Mouse (Mus musculus) embryonic fibroblast, embryonic 13.5 days (primary cell): ENCODE data around the gene Shisal1.

Experiments
- CTCF ChIP-seq: IDR thresholded peaks from 2 replicates; pipeline ENCODE4 v1.5.1; 2011; ENCODE audit warnings: mild to moderate bottlenecking, control low read depth, low read length, moderate library complexity, borderline replicate concordance; ENCODE audit not compliant: insufficient read depth
- POLR2A ChIP-seq: IDR thresholded peaks from 2 replicates; pipeline ENCODE4 v1.6.1; 2011; ENCODE audit warnings: low read depth, mild to moderate bottlenecking, control low read depth, low read length, moderate library complexity

DNA sequence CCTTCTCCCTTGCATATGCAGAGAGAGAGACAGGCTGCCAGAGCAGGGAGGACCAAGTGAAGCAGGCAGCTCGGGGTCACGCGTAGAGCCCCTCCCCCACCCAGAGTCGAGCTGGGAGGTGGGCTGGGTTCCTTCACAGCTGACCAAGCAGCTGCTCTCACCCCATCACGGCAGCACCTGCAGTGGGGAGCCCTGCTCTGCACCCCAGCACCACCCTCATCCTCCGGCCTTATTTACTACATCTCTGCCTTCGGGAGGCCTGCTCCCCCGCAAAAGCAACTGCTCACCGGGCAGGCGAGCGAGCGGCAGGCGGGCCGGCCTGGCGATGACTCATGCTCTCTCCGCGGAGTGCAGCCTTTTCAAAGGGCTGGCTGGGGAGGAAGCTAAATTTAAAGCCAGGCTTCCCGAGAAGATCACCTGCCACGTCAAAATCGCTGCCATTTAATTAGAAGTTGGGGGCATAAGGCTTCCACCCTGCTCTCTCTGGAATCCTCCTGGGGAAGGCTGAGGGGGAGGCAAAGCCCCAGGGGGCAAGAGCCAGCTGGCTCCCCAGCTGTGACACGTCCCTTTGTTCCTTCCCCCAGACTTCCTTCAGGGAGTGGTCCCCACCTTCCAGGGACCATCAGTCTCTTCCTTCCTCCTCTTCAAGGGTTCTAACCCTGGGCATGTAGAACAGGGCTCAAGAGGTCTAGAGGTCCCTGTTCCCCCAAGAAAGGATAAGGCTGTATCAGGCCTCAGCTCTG, 3.7 kb upstream of the Shisal1 start:
- TF ChIP-seq CTCF: no peak
- no peak for TF ChIP-seq POLR2A
